Mouse (Mus musculus) limb, embryonic 14.5 days (tissue): Measurements from ENCODE around the gene Fxyd4. TPM values are rescaled to one million over a fixed set of nuclear protein-coding genes. Genes with fewer than 3 reads are reported as not detected.

Experiments used
- ATAC-seq: fragments of 200-750 bp; cut with Nextera tagmentation; 2 replicates; pipeline ENCODE4 v1.8.0; 2017; ENCODE audit warnings: low read depth, moderate number of reproducible peaks, moderate TSS enrichment; ENCODE audit not compliant: low FRiP score
- DNase-seq: peaks from one replicate; pipeline ENCODE4 v3.0.0-alpha.2; 2015; ENCODE audit warnings: low spot score
- H3K27ac ChIP-seq: fragments of 300-500 bp; sonication (generic); replicated peaks from 2 replicates; pipeline ENCODE4 v1.5.1; 2014; ENCODE audit warnings: low read depth, mild to moderate bottlenecking, low read length, moderate library complexity, mixed read lengths
- H3K27me3 ChIP-seq: fragments of 300-500 bp; sonication (generic); 2 replicates; pipeline ENCODE4 v1.6.1; 2014; ENCODE audit warnings: low read length, mixed read lengths; ENCODE audit not compliant: control insufficient read depth, insufficient read depth
- H3K36me3 ChIP-seq: fragments of 300-500 bp; sonication (generic); 2 replicates; pipeline ENCODE4 v1.6.1; 2014; ENCODE audit warnings: mild to moderate bottlenecking, low read length, moderate library complexity, mixed read lengths; ENCODE audit not compliant: control insufficient read depth, insufficient read depth
- H3K4me1 ChIP-seq: fragments of 300-500 bp; sonication (generic); 2 replicates; pipeline ENCODE4 v1.6.1; 2014; ENCODE audit warnings: antibody characterized with exemption, low read length, mixed read lengths; ENCODE audit not compliant: control insufficient read depth, insufficient read depth
- H3K4me2 ChIP-seq: fragments of 300-500 bp; sonication (generic); replicated peaks from 2 replicates; pipeline ENCODE4 v1.6.1; 2014; ENCODE audit warnings: low read depth, mild to moderate bottlenecking, low read length, moderate library complexity; ENCODE audit not compliant: severe bottlenecking
- H3K4me3 ChIP-seq: fragments of 300-500 bp; sonication (generic); replicated peaks from 2 replicates; pipeline ENCODE4 v1.5.1; 2014; ENCODE audit warnings: low read length
- H3K9ac ChIP-seq: fragments of 300-500 bp; sonication (generic); 2 replicates; pipeline ENCODE4 v1.6.1; 2014; ENCODE audit warnings: mild to moderate bottlenecking, low read depth, low read length, moderate library complexity; ENCODE audit not compliant: severe bottlenecking
- H3K9me3 ChIP-seq: fragments of 300-500 bp; sonication (generic); 2 replicates; pipeline ENCODE4 v1.6.1; 2016; ENCODE audit warnings: low read length; ENCODE audit not compliant: control insufficient read depth
- POLR2A ChIP-seq: fragments of 200-500 bp; IDR thresholded peaks from 2 replicates; pipeline ENCODE4 v1.8.0; 2012; ENCODE audit warnings: inconsistent platforms, mild to moderate bottlenecking, moderate library complexity, borderline replicate concordance; ENCODE audit not compliant: insufficient read depth, insufficient read length; ENCODE audit errors: extremely low read depth
- WGBS: fragments of 180-500 bp; shearing (Covaris S2); extraction: QIAGEN DNeasy Blood & Tissue Kit; methylation state at CpG from one replicate; pipeline ENCODE4 v1.1.7; 2014; 5-methylcytosine and 5-hydroxymethylcytosine counted together
- polyA plus RNA-seq, 2 experiments: library from polyadenylated mRNA; depleted of rRNA in 1 of 2; stranded (reverse) in 1 of 2; unstranded in 1 of 2; fragments of >200 nt; fragmentation: Nextera tagmentation in 1 of 2; extraction: Ambion mirVana in 1 of 2; gene quantifications; 2 replicates each; pipeline versions ENCODE4 v1.2.1 to v1.2.3; 2012 to 2014

The Fxyd4 gene
- polyA plus RNA-seq, 2 experiments: 1.4 TPM; not detected in 1

DNA sequence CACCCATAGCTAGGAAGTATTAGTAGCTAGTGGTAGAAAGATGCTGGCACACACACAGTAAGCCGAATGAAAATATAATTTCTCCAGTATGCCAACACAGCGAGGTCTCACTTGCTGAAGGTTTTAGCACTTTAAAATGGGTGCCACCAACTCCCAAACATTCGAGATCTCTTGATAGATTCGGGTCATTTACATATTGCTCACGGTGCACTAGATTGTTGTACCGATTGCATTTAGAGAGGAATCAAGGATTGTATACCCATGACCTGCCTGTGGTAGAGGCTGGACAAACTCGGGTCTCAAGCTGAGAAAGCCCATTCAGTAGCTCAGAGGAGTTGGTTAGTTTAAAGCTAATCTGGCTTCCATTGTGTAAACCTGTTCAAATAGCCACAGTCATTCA lies 9.5 kb downstream of the Fxyd4 start:
- Histone ChIP-seq H3K36me3 (peaks cover 48% of the 10 kb centered on the region), H3K27ac (no peak overlapping the region), H3K27me3 (no peaks in the 10 kb centered on the region), H3K4me3 (no peak overlapping the region), H3K9ac (no peak overlapping the region), H3K4me1 (no peaks in the 10 kb centered on the region), H3K4me2 (no peak overlapping the region), H3K9me3 (no peaks in the 10 kb centered on the region)
- DNase-seq (no peak), ATAC-seq (no peak)
- no peak for TF ChIP-seq POLR2A
- WGBS: 90% methylated on average over 7 of the region's 7 CpGs

DNA sequence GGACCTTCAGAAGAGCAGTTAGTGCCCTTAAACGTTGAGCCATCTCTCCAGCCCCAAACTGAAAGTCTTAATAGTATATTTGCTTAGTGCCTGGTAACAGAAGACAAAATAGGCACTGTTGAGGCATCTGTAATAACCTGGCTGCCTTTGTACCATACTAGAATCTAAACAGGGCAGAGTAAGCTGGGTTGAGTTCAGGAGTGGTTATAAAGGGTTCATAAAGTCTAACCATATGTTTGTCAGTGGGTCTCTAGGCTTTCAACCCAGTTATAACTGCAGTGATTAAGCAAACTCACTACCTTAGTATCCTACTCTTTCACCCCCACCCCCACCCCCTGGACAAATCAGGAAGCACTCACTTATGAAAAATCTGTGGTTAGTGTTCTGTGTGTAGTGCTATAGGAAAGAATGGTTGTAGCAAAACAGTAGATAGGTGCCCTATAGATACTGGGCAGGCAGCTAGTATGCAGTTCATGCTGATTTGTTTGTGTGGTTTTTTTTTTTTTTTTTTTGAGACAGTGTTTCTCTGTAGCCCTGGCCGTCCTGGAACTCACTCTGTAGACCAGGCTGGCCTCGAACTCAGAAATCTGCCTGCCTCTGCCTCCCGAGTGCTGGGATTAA lies 10.5 kb downstream of the Fxyd4 start:
- Histone ChIP-seq H3K4me1 (no peaks in the 10 kb centered on the region), H3K36me3 (peaks cover 55% of the 10 kb centered on the region), H3K27me3 (no peaks in the 10 kb centered on the region), H3K9ac (no peak overlapping the region), H3K27ac (no peak overlapping the region), H3K4me2 (no peak overlapping the region), H3K4me3 (no peak overlapping the region), H3K9me3 (no peaks in the 10 kb centered on the region)
- 71% methylated on average over 4 of the region's 4 CpGs for WGBS
- ATAC-seq: no peak
- DNase-seq: no peak
- no peak for TF ChIP-seq POLR2A

DNA sequence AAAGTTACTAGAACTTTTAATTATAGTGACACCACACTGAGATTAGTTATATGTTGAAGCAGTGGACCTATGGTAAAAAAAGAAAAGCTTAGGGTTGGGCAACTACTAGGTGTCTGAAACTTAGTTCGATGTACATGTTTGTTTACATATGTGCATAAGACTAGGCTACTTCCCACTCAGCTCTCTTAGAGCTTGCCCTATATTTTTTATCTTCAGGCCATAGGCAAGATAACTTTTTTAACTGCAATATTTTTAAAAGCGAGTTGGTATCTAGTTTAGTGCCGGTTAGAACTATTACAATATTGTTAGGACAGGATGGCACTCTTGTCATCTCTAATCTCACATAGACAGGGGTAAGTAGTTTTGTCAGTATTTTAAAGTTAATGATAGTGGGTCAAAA lies 15.5 kb downstream of the Fxyd4 start:
- Histone ChIP-seq H3K9me3 (no peaks in the 10 kb centered on the region), H3K36me3 (peaks cover 43% of the 10 kb centered on the region), H3K27ac (no peak overlapping the region), H3K9ac (no peak overlapping the region), H3K27me3 (no peaks in the 10 kb centered on the region), H3K4me3 (no peak overlapping the region), H3K4me1 (peaks cover 13% of the 10 kb centered on the region), H3K4me2 (no peak overlapping the region)
- 92% methylated on average over 3 of the region's 3 CpGs for WGBS
- no peak for DNase-seq
- no peak for TF ChIP-seq POLR2A
- no peak for ATAC-seq

DNA sequence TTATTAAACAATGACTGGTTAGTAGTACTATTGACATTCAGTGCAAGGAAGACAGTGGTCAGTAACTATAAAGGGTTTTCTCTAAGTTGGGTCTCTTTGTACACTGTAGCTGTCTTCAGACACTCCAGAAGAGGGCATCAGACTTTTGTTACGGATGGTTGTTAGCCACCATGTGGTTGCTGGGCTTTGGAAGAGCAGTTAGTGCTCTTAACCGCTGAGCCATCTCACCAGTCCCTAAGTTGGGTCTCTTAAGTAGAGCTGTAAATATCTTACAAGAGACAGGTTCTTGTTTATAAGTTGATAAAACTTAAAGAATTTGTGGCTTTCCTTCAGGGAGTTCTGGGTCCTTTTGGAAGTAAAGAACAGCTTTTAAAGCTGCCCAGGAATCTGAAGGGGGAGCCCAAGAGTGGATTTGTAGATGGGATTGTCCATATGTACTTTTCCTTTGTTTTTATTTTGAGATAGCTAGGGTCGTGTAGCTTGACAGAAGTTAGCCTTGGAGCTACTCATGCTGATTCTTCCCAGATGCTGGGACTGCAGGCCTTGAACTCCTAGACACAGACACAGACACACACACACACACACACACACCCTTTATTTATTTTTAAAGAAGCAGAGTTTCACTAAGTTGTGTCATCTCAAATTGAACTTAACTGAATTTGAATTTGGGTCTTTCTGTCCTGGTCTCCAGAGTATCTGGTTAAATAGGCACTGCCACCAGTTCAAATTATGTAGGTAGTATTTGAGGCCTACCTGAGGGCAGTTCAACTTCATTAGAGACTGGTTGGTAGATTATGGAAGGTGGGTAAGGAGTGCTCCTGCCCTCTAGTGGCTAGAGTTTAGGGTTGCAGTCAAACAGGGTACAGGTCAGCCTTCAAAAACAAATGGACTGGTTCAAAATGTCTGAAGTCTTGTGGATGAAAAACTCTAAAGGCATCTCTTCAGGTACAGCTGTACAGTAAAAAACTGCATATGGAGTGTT lies 16.5 kb downstream of the Fxyd4 start:
- H3K27me3 ChIP-seq: no peaks in the 10 kb centered on the region
- DNase-seq (peak; percentile 48), ATAC-seq (no peak)
- TF ChIP-seq POLR2A: no peak
- no peaks in the 10 kb centered on the region for H3K9me3 ChIP-seq
- H3K9ac ChIP-seq: no peak overlapping the region
- WGBS: 55% methylated on average over 3 of the region's 3 CpGs
- no peak overlapping the region for H3K27ac ChIP-seq
- H3K4me2 ChIP-seq: no peak overlapping the region
- H3K4me1 ChIP-seq: peaks cover 16% of the 10 kb centered on the region
- peaks cover 34% of the 10 kb centered on the region for H3K36me3 ChIP-seq
- H3K4me3 ChIP-seq: no peak overlapping the region

DNA sequence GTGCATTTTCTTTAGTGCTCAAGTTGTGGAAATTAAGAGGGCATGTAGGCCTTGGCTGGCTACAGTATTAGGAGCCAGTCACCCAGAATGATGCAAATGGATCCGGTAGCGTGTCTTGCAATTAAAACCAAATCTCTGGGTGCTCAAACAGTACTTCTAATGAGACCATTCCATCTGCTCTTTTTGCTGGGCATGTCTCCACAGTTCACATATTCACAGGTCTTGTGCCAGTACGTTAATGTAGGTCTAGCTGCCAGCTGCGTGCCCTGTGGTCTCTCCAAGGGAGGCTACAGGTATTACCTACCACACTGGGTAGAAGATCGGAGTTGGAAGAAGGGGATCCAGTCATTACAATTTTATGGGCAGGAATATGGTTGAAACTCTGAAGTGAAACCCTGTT lies 19.4 kb downstream of the Fxyd4 start:
- H3K27me3 ChIP-seq: no peaks in the 10 kb centered on the region
- H3K27ac ChIP-seq: peak overlapping the region; percentile 93
- ATAC-seq (no peak), DNase-seq (no peak)
- peaks cover 22% of the 10 kb centered on the region for H3K4me1 ChIP-seq
- H3K4me3 ChIP-seq: peak overlapping the region; percentile 66
- no peak for TF ChIP-seq POLR2A
- peak overlapping the region; percentile 83 for H3K4me2 ChIP-seq
- H3K9ac ChIP-seq: peak overlapping the region; percentile 78
- no peaks in the 10 kb centered on the region for H3K9me3 ChIP-seq
- WGBS: 13% methylated on average over 5 of the region's 5 CpGs
- H3K36me3 ChIP-seq: peaks cover 25% of the 10 kb centered on the region
